Mouse (Mus musculus) thymus, adult 2 months (tissue): ENCODE results near the gene Tstd1. TPM values are rescaled to one million over a fixed set of nuclear protein-coding genes. Genes with fewer than 3 reads are reported as not detected.

Experiments used
- DNase-seq: peaks from one replicate; pipeline ENCODE4 v3.0.0; 2021
- H3K27ac ChIP-seq: fragments of 200-500 bp; 2 replicates; pipeline ENCODE4 v1.5.1; 2012; ENCODE audit warnings: low read length, control low read depth; ENCODE audit not compliant: control insufficient read depth, insufficient read depth
- H3K27me3 ChIP-seq: fragments of 200-500 bp; 2 replicates; pipeline ENCODE4 v1.6.1; 2012; ENCODE audit warnings: mild to moderate bottlenecking, low read length, moderate library complexity, mixed read lengths; ENCODE audit not compliant: control insufficient read depth, insufficient read depth
- H3K36me3 ChIP-seq: fragments of 200-500 bp; 2 replicates; pipeline ENCODE4 v1.6.1; 2012; ENCODE audit warnings: mild to moderate bottlenecking, low read length, moderate library complexity; ENCODE audit not compliant: control insufficient read depth, insufficient read depth
- H3K4me1 ChIP-seq: fragments of 200-500 bp; replicated peaks from 2 replicates; pipeline ENCODE4 v1.6.1; 2012; ENCODE audit warnings: low read length; ENCODE audit not compliant: control insufficient read depth, insufficient read depth
- H3K4me3 ChIP-seq: fragments of 200-500 bp; 2 replicates; pipeline ENCODE4 v1.5.1; 2012; ENCODE audit warnings: mild to moderate bottlenecking, low read length, control low read depth, moderate library complexity; ENCODE audit not compliant: control insufficient read depth, insufficient read depth
- CTCF ChIP-seq: fragments of 200-500 bp; IDR thresholded peaks from 2 replicates; pipeline ENCODE4 v1.5.1; 2012; ENCODE audit warnings: mild to moderate bottlenecking, control low read depth, low read length, moderate library complexity, borderline replicate concordance; ENCODE audit not compliant: control insufficient read depth, poor library complexity, insufficient read depth; ENCODE audit errors: extremely low read depth
- POLR2A ChIP-seq: fragments of 200-500 bp; IDR thresholded peaks from 2 replicates; pipeline ENCODE4 v1.6.1; 2012; ENCODE audit warnings: mild to moderate bottlenecking, low read length, control low read depth, moderate library complexity; ENCODE audit not compliant: control insufficient read depth, poor library complexity, insufficient read depth; ENCODE audit errors: extremely low read depth
- WGBS: fragments of 180-500 bp; shearing (Covaris S2); methylation state at CpG from one replicate; pipeline ENCODE4 v1.1.7; 2018; 5-methylcytosine and 5-hydroxymethylcytosine counted together
- polyA plus RNA-seq: library from polyadenylated mRNA; depleted of rRNA; stranded (reverse); fragments of >200 nt; gene quantifications from 2 replicates; pipeline ENCODE4 v1.2.3, GENCODE M21; 2012

Tstd1 gene
- polyA plus RNA-seq, 1 experiment, result 6.1 TPM

DNA sequence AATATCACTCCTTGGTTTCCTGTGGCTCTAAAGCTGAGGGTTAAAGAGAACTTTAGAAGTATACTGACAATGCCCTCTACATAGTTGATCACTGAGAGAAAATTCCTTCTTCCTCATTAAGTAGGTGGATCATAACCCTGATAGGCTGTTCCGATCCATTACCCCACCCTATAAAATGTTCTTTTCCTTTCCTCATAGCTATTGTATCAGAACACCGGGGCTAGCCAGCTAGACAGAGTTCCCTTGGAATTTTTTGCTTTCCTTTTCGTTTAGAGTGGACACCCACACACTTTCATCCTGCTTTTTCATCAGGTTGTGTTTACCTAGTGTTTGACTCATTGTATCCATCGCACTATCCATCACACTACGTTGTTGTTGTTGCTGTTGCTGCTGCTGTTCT is 6.0 kb downstream of the Tstd1 start:
- H3K27ac ChIP-seq, result no peak overlapping the region

DNA sequence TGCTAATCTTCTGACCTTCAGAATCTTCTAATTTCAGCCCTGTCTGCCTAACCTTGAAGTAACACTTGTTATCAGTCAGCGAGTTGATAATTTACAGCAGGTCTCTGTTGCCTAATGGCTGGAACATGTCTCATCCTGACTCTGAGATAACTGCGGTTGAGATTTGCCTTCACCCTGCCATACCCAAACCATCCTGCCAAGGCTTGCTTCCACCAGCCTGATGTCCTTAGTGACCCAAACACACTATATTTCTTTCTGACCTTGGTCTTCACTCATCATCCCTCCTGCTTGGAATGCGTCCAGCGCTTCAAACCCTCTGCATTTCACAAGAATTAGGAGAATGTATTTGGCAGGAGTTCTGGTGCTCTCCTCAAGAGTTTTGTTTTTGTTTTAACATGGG is 6.5 kb downstream of the Tstd1 start:
- Histone ChIP-seq H3K27me3 (no peaks in the 10 kb centered on the region), H3K4me1 (no peaks in the 10 kb centered on the region), H3K27ac (no peak overlapping the region), H3K4me3 (no peak overlapping the region), H3K36me3 (no peaks in the 10 kb centered on the region; the same call in 1 of the 2 replicates)
- TF ChIP-seq POLR2A, result no peak
- TF ChIP-seq CTCF, result no peak
- WGBS, result 89% methylated on average over 4 of the region's 4 CpGs
- DNase-seq, result no peak

More for the DNA sequence above, 6.0 kb downstream of the Tstd1 start:
- no peak for DNase-seq
- Histone ChIP-seq H3K36me3 (peaks cover 5% of the 10 kb centered on the region), H3K27me3 (no peaks in the 10 kb centered on the region), H3K4me1 (no peaks in the 10 kb centered on the region), H3K4me3 (no peak overlapping the region)
- WGBS, result 82% methylated on average over 5 of the region's 5 CpGs
- TF ChIP-seq CTCF (no peak), POLR2A (no peak)

DNA sequence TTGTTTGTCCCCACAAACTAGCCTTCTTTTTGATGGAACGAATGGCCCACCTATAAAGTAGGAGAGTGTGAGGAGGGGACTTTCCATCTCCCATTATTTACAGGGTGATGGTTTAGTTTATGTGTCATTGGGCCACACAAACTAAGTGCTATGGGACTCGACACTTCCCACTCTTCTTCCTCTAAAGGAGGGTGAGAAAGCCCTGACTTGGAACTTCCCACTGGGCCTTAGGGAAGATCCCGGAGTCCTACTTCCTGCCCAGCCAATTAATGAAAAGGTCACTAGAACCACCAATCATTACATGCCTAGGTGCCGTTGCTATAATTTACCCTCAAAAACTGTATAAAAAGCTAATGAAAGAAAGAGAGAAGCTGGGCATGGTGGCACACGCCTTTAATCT is 13.5 kb downstream of the Tstd1 start:
- H3K36me3 ChIP-seq, result no peaks in the 10 kb centered on the region
- H3K4me1 ChIP-seq, result peaks cover 1% of the 10 kb centered on the region; the same call in 1 of the 2 replicates
- no peak for DNase-seq
- WGBS, result 83% methylated on average over 5 of the region's 5 CpGs
- TF ChIP-seq CTCF (no peak), POLR2A (no peak)
- no peak overlapping the region for H3K27ac ChIP-seq
- H3K27me3 ChIP-seq, result 0 out of 2 replicates have a peak, but pooled peaks cover 2% of the 10 kb centered on the region
- H3K4me3 ChIP-seq, result no peak overlapping the region

DNA sequence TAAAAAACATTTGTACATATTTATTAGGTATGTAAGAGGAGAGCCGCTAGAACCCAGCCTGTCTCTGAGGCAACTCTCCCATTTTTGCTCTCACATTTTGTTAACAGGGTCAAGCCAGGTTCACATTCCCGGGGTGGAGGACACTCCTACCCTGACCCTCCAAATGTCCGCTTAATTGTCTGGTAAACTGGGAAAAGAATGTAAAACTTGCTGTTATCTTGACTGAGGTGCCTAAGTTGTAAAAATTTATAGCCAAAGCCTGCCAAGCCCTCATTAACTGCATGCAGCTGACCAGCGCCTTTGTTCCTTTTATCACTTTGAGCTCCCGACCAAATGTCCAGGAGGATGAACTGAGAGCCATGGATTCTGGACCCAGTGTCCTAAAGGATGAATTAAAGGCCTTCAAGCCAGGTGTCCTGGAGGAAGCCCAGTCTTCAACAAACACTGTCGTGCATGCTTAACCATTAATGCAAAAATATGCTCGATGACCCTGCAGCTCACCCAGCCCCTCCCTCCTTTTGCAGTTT is 16.7 kb downstream of the Tstd1 start:
- TF ChIP-seq CTCF (no peak), POLR2A (no peak)
- no peaks in the 10 kb centered on the region for H3K36me3 ChIP-seq
- no peak for DNase-seq
- H3K4me3 ChIP-seq, result no peak overlapping the region
- H3K27me3 ChIP-seq, result peaks cover 10% of the 10 kb centered on the region
- H3K27ac ChIP-seq, result no peak overlapping the region
- 83% methylated on average over 7 of the region's 7 CpGs for WGBS
- H3K4me1 ChIP-seq, result peaks cover 10% of the 10 kb centered on the region

DNA sequence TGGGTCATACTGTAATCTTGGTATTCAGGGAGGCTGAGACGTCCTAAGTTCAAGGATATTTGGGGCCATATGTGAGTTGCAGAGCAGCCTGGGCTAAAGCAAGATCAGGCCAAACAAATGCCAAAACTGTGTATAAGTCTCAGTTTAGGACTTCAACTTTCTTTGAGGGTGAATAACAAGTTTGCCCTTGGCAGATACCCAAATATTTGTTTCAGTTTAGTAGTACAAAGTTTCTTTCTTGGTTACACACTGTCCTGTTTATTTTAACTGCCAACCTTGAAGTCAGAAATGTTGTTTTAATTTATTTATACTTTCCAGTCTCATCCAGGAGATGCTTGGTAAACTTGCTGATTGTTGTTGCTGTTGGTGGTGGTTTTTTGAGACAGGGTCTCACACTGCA is 17.3 kb downstream of the Tstd1 start:
- Histone ChIP-seq H3K4me3 (no peak overlapping the region), H3K36me3 (no peaks in the 10 kb centered on the region), H3K4me1 (peaks cover 10% of the 10 kb centered on the region), H3K27me3 (peaks cover 10% of the 10 kb centered on the region), H3K27ac (no peak overlapping the region)
- no peak for TF ChIP-seq CTCF
- no peak for TF ChIP-seq POLR2A
- 75% methylated on average over 1 of the region's 1 CpGs for WGBS
- no peak for DNase-seq

DNA sequence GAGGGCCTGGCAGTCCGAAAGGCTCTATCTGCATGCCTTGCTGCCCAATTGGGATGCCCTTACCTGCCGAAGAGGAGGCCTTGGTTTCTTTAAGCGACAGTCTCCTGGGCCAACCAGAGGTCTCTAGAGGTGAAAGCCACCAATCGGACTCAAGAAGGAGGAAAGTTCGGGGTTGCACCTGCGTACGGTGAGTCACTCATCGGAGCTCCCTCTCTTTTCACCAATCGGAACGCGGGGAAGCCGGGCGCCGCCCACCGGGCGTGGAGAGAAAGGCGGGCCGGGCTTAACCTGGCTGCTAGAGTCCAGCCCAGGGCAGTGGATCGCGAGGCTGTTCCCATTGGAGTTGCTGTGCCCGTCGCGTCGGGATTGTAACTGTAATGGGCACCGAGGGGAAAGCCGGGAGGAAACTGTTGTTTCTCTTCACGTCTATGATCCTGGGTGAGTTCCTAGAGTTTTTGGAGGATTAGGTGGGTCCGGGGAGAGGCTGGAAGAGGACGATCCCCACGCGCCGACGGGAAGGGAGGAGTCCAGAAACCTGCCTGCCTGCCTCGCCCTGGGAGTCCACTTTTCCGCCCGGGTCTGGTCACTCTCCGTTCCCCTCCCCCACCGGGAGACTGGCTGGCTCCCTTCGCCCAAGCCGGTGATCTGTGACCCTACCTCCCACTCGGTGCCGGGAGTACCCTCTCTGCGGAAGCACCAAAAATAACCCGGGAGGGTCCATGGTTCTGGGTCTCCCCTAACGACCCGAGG is 18.8 kb downstream of the Tstd1 start, which contains the start of gene F11r:
TSS of gene F11r (plus strand) at position 272 of the 750 bp plus-strand sequence.
- DNase-seq, result peak; percentile 68
- H3K27ac ChIP-seq, result no peak within 1 kb of the TSS; the same call in 1 of the 2 replicates
- 4% methylated on average over 46 of the region's 46 CpGs for WGBS

More for the DNA sequence above, 18.8 kb downstream of the Tstd1 start, which contains the start of gene F11r:
- Histone ChIP-seq H3K4me1 (peaks cover 15% of the 10 kb centered on the region), H3K36me3 (no peaks in the 10 kb centered on the region), H3K27me3 (peaks cover 10% of the 10 kb centered on the region), H3K4me3 (peak within 1 kb of the TSS; percentile 33)
- no peak for TF ChIP-seq CTCF
- no peak for TF ChIP-seq POLR2A
